Mouse (Mus musculus) megakaryocyte-erythroid progenitor cell, adult 5-6 weeks (primary cell): ENCODE measurements around the gene Cldn7. TPM values are rescaled to one million over a fixed set of nuclear protein-coding genes. Genes with fewer than 3 reads are reported as not detected.

Source experiments
- ATAC-seq: replicated peaks from 2 replicates; pipeline ENCODE4 v1.8.0; 2016; ENCODE audit warnings: mild to moderate bottlenecking, inconsistent platforms; ENCODE audit not compliant: severe bottlenecking, poor library complexity, low FRiP score, low TSS enrichment
- total RNA-seq, 2 experiments: library from RNA; stranded (forward) in 1 of 2; stranded (reverse) in 1 of 2; fragments of 200-1000, 215-1000 nt in 1 of 2; fragments of >200 nt in 1 of 2; fragmentation: Nextera tagmentation in 1 of 2; gene quantifications; 2 replicates each; pipeline ENCODE4 v1.2.3; 2014 to 2017

Cldn7 gene
- total RNA-seq, 2 experiments from 2014 or later, result not detected

GRCm38 (mm10) chr11:69948763-69949150 is 15.8 kb upstream of the Cldn7 start:
- ATAC-seq, result peak; percentile 61

GRCm38 (mm10) chr11:69950807-69951459 is 13.6 kb upstream of the Cldn7 start:
- no peak for ATAC-seq

GRCm38 (mm10) chr11:69952274-69952673 is 12.3 kb upstream of the Cldn7 start:
- ATAC-seq, result no peak

GRCm38 (mm10) chr11:69953267-69953915 is 11.2 kb upstream of the Cldn7 start:
- no peak for ATAC-seq

- peak; percentile 44; the same call in 1 of the 2 replicates for ATAC-seq
Observed at GRCm38 (mm10) chr11:69955618-69956017, 9.0 kb upstream of the Cldn7 start.

- ATAC-seq, result no peak
Observed at GRCm38 (mm10) chr11:69956218-69956617, 8.4 kb upstream of the Cldn7 start.

- ATAC-seq, result no peak
Observed at GRCm38 (mm10) chr11:69960616-69961015, 4.0 kb upstream of the Cldn7 start.

- no peak for ATAC-seq
Observed at GRCm38 (mm10) chr11:69961841-69962240, 2.7 kb upstream of the Cldn7 start.

GRCm38 (mm10) chr11:69965271-69966005 is 859 bp downstream of the Cldn7 start:
- no peak for ATAC-seq

- ATAC-seq, result peak; percentile 48; the same call in 1 of the 2 replicates
Observed at GRCm38 (mm10) chr11:69966006-69966859, 1.7 kb downstream of the Cldn7 start.

GRCm38 (mm10) chr11:69966860-69967517 is 2.4 kb downstream of the Cldn7 start:
- peak; percentile 19; the same call in 1 of the 2 replicates for ATAC-seq

- no peak for ATAC-seq
Observed at GRCm38 (mm10) chr11:69968793-69969192, 4.2 kb downstream of the Cldn7 start.

GRCm38 (mm10) chr11:69970222-69970621 is 5.6 kb downstream of the Cldn7 start:
- no peak for ATAC-seq

GRCm38 (mm10) chr11:69970775-69971174 is 6.2 kb downstream of the Cldn7 start:
- no peak for ATAC-seq

- no peak for ATAC-seq
Observed at GRCm38 (mm10) chr11:69974907-69975306, 10.3 kb downstream of the Cldn7 start.

- ATAC-seq, result no peak
Observed at GRCm38 (mm10) chr11:69976271-69976670, 11.7 kb downstream of the Cldn7 start.

- ATAC-seq, result peak; percentile 33
Observed at GRCm38 (mm10) chr11:69979827-69980195, 15.2 kb downstream of the Cldn7 start.

GRCm38 (mm10) chr11:69980196-69981140 is 15.9 kb downstream of the Cldn7 start:
- peak; percentile 89 for ATAC-seq
